Mouse (Mus musculus): ENCODE measurements at regions not wholly inside any gene's neighbourhood (a gene's known extent, or its start where the extent isn't known, plus 50 kb on each side); places are given as distances from the start of the nearest gene placed in this dataset.

DNA sequence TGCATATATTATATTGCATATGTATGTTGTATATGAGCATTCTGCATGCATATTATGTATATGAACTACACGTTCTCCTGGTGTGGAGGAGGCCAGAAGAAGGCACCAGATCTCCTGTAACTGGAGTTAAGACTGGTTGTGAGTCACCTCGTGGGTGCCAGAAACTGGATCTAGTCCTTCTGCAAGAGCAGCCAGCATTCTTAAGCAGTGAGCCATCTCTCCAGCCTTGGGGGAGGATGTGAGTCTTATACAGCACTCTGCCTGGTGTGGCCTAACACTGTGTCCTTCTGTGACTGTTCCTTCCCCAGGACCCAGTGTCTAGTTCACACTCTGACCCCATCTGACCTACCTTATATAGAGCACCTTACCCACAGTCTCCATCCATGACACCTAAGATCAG lies 121.6 kb downstream of the Gm26897 start:
- Histone ChIP-seq H3K4me3 (ENCODE audit: insufficient read depth, low read depth, low read length) (no peak overlapping the region), H3K27ac (replicated peaks; ENCODE audit: low read depth, low read length) (no peak overlapping the region), H3K4me1 (ENCODE audit: control insufficient read depth, insufficient read depth, insufficient read length, low read length) (no peaks in the 10 kb centered on the region)

DNA sequence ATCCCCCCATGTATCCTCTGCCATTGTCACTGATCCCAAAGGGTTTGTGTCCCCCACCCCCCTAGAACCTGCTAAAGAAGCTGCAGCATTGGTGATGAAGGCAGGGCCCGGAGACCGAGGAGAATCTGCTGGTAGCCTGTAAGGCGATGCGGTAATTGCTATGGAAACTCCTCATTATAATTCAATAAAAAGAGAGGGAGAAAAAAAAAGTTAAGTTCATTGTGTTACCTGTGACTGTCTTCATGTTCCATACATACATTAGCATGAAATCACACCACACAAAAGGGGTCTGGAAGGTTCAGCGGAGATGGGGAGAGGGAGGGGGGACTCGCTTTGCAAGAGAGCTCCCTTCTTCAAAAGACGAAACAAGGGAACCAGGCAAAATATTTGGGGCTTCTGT lies 123.5 kb downstream of the Gm26897 start:
- no peaks in the 10 kb centered on the region for H3K4me1 ChIP-seq (ENCODE audit: control insufficient read depth, insufficient read depth, insufficient read length, low read length)
- H3K27ac ChIP-seq (replicated peaks; ENCODE audit: low read depth, low read length), result no peak overlapping the region
- H3K4me3 ChIP-seq (ENCODE audit: insufficient read depth, low read depth, low read length), result no peak overlapping the region

GRCm38 (mm10) chr5:111860436-111860835 lies 126.7 kb downstream of the Gm26897 start:
- H3K4me3 ChIP-seq (ENCODE audit: insufficient read depth, low read depth, low read length), result no peak overlapping the region

GRCm38 (mm10) chr5:111862331-111862730 lies 128.6 kb downstream of the Gm26897 start:
- H3K4me1 ChIP-seq (ENCODE audit: control insufficient read depth, insufficient read depth, insufficient read length, low read length), result no peaks in the 10 kb centered on the region
- H3K4me3 ChIP-seq (ENCODE audit: insufficient read depth, low read depth, low read length), result no peak overlapping the region
- no peak overlapping the region for H3K27ac ChIP-seq (replicated peaks; ENCODE audit: low read depth, low read length)

More at GRCm38 (mm10) chr5:111860436-111860835, 126.7 kb downstream of the Gm26897 start:
- no peak overlapping the region for H3K27ac ChIP-seq (replicated peaks; ENCODE audit: low read depth, low read length)
- H3K4me1 ChIP-seq (ENCODE audit: control insufficient read depth, insufficient read depth, insufficient read length, low read length), result no peaks in the 10 kb centered on the region

- no peak overlapping the region for H3K4me3 ChIP-seq (ENCODE audit: insufficient read depth, low read depth, low read length)
- no peak overlapping the region for H3K27ac ChIP-seq (replicated peaks; ENCODE audit: low read depth, low read length)
- H3K4me1 ChIP-seq (ENCODE audit: control insufficient read depth, insufficient read depth, insufficient read length, low read length), result no peaks in the 10 kb centered on the region
Observed at GRCm38 (mm10) chr5:111863922-111864321, 130.2 kb downstream of the Gm26897 start.

DNA sequence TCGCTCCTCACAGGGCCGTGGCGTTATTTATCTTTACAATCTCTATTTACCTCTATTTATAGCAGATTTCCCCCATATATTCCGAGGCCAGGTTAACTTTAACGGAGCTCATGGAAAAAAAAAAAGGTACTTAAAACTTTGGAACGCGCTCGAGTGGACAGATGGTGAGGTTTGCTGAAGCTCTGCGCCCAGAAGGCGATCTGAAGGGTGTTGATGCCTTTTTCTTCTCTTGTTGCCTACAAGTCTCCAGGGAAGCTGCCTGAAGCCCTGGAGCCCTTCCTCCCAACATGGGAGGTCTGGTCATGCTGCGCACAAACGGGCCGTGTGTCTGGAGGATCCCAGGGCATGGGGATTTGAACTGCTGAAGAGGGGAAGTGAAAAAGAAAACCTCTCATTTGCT lies 130.9 kb downstream of the Gm26897 start:
- Histone ChIP-seq H3K27ac (replicated peaks; ENCODE audit: low read depth, low read length) (no peak overlapping the region), H3K4me1 (ENCODE audit: control insufficient read depth, insufficient read depth, insufficient read length, low read length) (no peaks in the 10 kb centered on the region), H3K4me3 (ENCODE audit: insufficient read depth, low read depth, low read length) (no peak overlapping the region)

- Histone ChIP-seq H3K4me3 (ENCODE audit: insufficient read depth, low read depth, low read length) (no peak overlapping the region), H3K27ac (replicated peaks; ENCODE audit: low read depth, low read length) (no peak overlapping the region), H3K4me1 (ENCODE audit: control insufficient read depth, insufficient read depth, insufficient read length, low read length) (no peaks in the 10 kb centered on the region)
Observed at GRCm38 (mm10) chr5:111869011-111869410, 135.3 kb downstream of the Gm26897 start.

DNA sequence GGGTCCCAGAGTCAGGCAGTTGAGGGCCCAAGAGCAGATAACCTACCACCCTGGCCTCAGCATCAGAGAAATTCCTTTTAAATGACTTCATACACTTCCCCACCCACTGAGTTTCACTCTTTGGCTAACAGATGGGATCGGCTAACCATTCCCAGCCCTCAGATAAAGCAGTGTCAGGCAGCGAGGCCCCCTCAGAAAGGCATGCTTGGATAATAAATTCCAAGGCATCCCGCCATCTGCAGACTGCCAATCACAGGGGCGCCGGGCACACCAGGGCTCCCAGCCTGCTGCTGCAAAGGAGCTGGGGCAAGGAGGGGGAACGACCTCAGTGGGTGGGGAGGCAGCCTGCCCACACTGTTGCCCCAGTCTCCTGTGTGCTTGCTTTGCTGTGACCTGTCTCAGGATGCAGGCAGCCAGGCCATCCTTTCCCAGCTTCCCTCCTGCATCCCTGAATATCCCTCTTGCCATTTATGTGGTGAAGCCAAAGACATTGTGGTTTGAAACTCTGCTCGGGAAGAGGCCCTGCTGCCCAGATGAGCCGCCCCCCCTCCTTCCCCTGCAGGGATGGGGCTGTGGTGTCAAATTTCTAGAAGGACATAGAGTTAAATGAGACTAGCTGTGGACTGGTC lies 143.6 kb downstream of the Gm26897 start:
- Histone ChIP-seq H3K27ac (replicated peaks; ENCODE audit: low read depth, low read length) (no peak overlapping the region), H3K4me3 (ENCODE audit: insufficient read depth, low read depth, low read length) (no peak overlapping the region), H3K4me1 (ENCODE audit: control insufficient read depth, insufficient read depth, insufficient read length, low read length) (no peaks in the 10 kb centered on the region)

- H3K4me1 ChIP-seq (ENCODE audit: control insufficient read depth, insufficient read depth, insufficient read length, low read length), result no peaks in the 10 kb centered on the region
- H3K4me3 ChIP-seq (ENCODE audit: insufficient read depth, low read depth, low read length), result no peak overlapping the region
- H3K27ac ChIP-seq (replicated peaks; ENCODE audit: low read depth, low read length), result no peak overlapping the region
Observed at GRCm38 (mm10) chr5:111879044-111879443, 145.3 kb downstream of the Gm26897 start.

DNA sequence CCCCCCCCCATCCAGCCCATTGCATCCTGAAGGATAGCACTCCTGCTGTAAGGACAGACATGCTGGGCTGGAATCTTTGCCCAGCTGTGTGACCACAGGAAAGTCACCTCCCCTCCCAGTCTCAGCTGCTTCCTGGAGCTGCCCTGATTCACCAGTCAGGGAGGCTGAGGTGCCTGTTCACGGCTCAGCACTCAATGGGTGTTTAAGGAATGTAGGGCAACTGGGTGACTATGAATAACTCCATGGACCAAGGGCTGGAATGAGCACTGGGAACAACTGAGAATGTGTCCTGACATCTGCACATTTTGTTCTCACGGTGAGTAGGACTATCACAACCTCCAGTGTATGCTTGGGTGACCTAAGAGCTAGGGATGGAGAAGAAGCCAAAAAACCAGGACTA lies 146.5 kb downstream of the Gm26897 start:
- H3K27ac ChIP-seq (replicated peaks; ENCODE audit: low read depth, low read length), result no peak overlapping the region
- no peak overlapping the region for H3K4me3 ChIP-seq (ENCODE audit: insufficient read depth, low read depth, low read length)

GRCm38 (mm10) chr5:111881517-111881916 lies 147.8 kb downstream of the Gm26897 start:
- H3K27ac ChIP-seq (replicated peaks; ENCODE audit: low read depth, low read length), result peak overlapping the region; percentile 68
- H3K4me3 ChIP-seq (ENCODE audit: insufficient read depth, low read depth, low read length), result no peak overlapping the region
- H3K4me1 ChIP-seq (ENCODE audit: control insufficient read depth, insufficient read depth, insufficient read length, low read length), result peaks cover 8% of the 10 kb centered on the region; the same call in 1 of the 2 replicates

More for the DNA sequence above, 146.5 kb downstream of the Gm26897 start:
- H3K4me1 ChIP-seq (ENCODE audit: control insufficient read depth, insufficient read depth, insufficient read length, low read length), result peaks cover 7% of the 10 kb centered on the region; the same call in 1 of the 2 replicates

DNA sequence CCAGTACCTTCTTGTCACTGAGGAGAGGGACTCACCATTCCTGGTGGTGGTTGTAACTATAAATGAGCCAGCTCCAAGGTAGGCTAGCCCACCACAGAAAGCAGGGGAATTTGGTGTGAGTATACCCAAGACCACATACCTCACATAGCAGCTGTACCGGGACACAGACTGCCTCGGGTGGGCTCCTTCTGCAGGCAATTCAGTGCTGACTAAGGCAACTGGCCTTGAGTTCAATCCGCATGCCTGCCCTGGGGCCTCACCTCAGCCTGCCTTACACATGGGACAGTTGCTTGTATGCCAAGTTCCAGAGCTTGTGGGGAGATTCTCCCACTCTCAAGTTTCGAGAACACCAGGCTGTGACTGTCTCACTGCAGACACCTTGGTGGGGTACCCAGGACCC lies 153.6 kb downstream of the Gm26897 start:
- peaks cover 12% of the 10 kb centered on the region for H3K4me1 ChIP-seq (ENCODE audit: control insufficient read depth, insufficient read depth, insufficient read length, low read length)
- H3K4me3 ChIP-seq (ENCODE audit: insufficient read depth, low read depth, low read length), result no peak overlapping the region
- no peak overlapping the region for H3K27ac ChIP-seq (replicated peaks; ENCODE audit: low read depth, low read length)

- H3K4me1 ChIP-seq (ENCODE audit: control insufficient read depth, insufficient read depth, insufficient read length, low read length), result peaks cover 4% of the 10 kb centered on the region; the same call in 1 of the 2 replicates
Observed at GRCm38 (mm10) chr5:111890800-111891199, 157.1 kb downstream of the Gm26897 start.

GRCm38 (mm10) chr5:111891261-111891693 lies 157.6 kb downstream of the Gm26897 start:
- Histone ChIP-seq H3K4me3 (ENCODE audit: insufficient read depth, low read depth, low read length) (no peak overlapping the region), H3K27ac (replicated peaks; ENCODE audit: low read depth, low read length) (no peak overlapping the region), H3K4me1 (ENCODE audit: control insufficient read depth, insufficient read depth, insufficient read length, low read length) (peaks cover 4% of the 10 kb centered on the region; the same call in 1 of the 2 replicates)

More at GRCm38 (mm10) chr5:111890800-111891199, 157.1 kb downstream of the Gm26897 start:
- H3K4me3 ChIP-seq (ENCODE audit: insufficient read depth, low read depth, low read length), result no peak overlapping the region
- H3K27ac ChIP-seq (replicated peaks; ENCODE audit: low read depth, low read length), result no peak overlapping the region

GRCm38 (mm10) chr5:111892956-111893355 lies 159.2 kb downstream of the Gm26897 start:
- Histone ChIP-seq H3K4me1 (ENCODE audit: control insufficient read depth, insufficient read depth, insufficient read length, low read length) (peaks cover 4% of the 10 kb centered on the region; the same call in 1 of the 2 replicates), H3K27ac (replicated peaks; ENCODE audit: low read depth, low read length) (no peak overlapping the region), H3K4me3 (ENCODE audit: insufficient read depth, low read depth, low read length) (no peak overlapping the region)

GRCm38 (mm10) chr5:111893905-111894311 lies 160.2 kb downstream of the Gm26897 start:
- Histone ChIP-seq H3K4me3 (ENCODE audit: insufficient read depth, low read depth, low read length) (no peak overlapping the region), H3K4me1 (ENCODE audit: control insufficient read depth, insufficient read depth, insufficient read length, low read length) (peaks cover 4% of the 10 kb centered on the region; the same call in 1 of the 2 replicates), H3K27ac (replicated peaks; ENCODE audit: low read depth, low read length) (no peak overlapping the region)
